Mouse (Mus musculus) brown adipose tissue, adult 24 weeks (tissue): ENCODE results near the gene Gatad2a. TPM values are rescaled to one million over a fixed set of nuclear protein-coding genes. Genes with fewer than 3 reads are reported as not detected.

Source experiments
- H3K27ac ChIP-seq: fragments of 200-500 bp; replicated peaks from 2 replicates; pipeline ENCODE4 v1.5.1; 2012; ENCODE audit warnings: low read depth, mild to moderate bottlenecking, low read length
- H3K4me1 ChIP-seq: fragments of 200-500 bp; 2 replicates; pipeline ENCODE4 v1.6.1; 2012; ENCODE audit warnings: low read length, mixed read lengths; ENCODE audit not compliant: control insufficient read depth, insufficient read depth, insufficient read length
- H3K4me3 ChIP-seq: fragments of 200-500 bp; 2 replicates; pipeline ENCODE4 v1.5.1; 2012; ENCODE audit warnings: low read depth, mild to moderate bottlenecking, low read length, moderate library complexity; ENCODE audit not compliant: insufficient read depth
- polyA plus RNA-seq: library from polyadenylated mRNA; stranded (reverse); fragments of >200 nt; gene quantifications from 2 replicates; pipeline ENCODE4 v1.2.4, GENCODE M21; 2012; ENCODE audit not compliant: missing spikeins, insufficient read depth, insufficient read length

Gene Gatad2a
- polyA plus RNA-seq, 1 experiment, result 35.6 TPM

DNA sequence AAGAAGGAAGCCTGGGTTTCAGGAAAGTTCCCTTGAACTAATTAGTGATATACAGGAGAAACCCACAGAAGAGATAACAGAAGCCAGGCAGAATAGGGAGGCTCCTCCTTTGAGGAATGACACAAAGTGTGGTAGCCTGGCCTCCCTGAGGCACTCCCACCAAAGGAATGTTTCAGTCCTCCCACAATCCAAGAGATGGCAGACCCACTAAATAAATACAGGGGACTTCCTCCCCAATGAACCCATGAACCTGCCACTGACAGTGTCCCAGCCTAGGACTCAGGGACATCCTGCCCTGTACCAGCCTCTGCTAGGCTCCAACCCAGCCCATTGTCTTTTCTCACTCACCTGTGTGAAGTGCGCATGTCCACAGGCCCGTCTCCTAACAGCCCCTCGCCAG lies 60.8 kb downstream of the Gatad2a start:
- H3K27ac ChIP-seq, result no peak overlapping the region
- peaks cover 48% of the 10 kb centered on the region for H3K4me1 ChIP-seq
- H3K4me3 ChIP-seq, result no peak overlapping the region

DNA sequence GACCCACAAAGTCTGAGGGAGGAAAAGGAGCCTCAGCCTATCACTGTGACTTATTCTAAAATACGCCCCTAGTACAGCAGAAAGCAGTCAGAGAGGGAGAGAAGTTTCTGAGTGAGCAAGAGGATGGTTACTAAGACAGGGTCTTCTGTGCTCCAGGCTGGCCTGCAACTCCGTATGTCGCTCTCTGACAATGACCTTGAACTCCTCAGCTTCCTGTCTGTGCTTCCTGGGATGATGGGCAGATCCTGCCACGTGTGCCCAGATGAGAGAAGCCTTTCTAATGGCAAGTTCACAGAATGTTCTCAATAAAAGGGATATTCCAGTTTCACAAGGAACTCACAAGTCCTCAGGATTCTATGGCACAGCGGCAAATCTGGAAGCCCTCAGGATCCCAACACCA lies 61.6 kb downstream of the Gatad2a start:
- H3K4me1 ChIP-seq, result peaks cover 40% of the 10 kb centered on the region
- no peak overlapping the region for H3K4me3 ChIP-seq
- no peak overlapping the region for H3K27ac ChIP-seq

DNA sequence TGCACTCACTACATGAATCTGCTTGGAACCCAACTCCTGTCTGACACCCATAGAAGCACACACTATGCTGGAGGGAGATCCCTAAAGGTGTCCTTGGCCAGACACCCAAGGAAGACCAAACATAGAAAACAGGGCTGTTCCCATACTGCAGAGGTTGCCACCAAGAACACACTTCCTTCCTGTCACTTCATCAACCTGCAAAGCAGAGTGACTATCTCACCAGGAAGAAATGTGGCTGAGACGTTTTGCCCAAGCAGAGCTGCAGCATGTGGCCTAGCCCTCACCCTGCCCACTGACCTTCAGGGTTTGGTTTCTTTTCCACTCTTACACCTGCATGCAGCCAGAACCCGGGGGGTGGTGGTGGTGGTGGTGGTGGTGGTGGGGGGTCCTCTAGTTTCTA lies 62.4 kb downstream of the Gatad2a start:
- Histone ChIP-seq H3K4me1 (peaks cover 35% of the 10 kb centered on the region), H3K27ac (no peak overlapping the region), H3K4me3 (no peak overlapping the region)

DNA sequence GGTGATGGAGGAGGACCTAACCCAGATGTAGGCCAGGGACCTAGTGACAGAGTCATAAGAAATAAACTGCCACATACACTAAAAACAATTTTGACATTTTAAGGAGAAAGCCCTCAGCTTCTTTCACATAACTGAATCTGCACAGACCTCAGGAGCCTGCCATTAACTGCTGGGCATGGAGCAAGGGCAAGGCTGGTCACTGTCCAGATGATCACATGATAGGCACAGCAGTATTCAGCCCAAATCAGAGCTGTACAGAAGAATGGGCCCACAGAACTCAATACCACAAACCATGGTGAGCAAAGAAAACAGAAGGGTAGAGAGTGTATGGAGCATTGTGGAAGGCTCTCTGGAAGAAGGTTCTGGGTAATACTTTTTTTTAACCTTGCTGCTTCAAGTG lies 69.3 kb downstream of the Gatad2a start:
- Histone ChIP-seq H3K4me3 (no peak overlapping the region), H3K27ac (no peak overlapping the region), H3K4me1 (no peaks in the 10 kb centered on the region; the same call in 1 of the 2 replicates)

DNA sequence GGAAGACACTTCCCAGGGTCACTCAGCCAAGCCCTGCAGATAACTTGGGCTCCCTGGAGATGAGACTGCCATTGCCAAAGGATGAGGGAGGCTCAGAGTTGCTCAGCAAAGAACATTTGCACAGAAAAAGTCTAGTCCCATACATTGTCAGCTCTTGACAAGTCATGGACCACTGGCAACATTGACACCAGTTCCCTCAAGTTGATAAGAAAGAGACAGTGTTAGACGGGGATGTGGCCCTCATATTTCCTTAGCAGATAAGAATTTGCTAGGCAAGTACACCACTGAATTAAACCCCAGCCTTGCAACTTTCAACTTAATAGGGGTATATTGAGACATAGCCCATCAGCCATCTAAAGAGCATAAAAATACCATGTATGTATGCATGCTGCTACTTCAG lies 72.2 kb downstream of the Gatad2a start:
- H3K4me1 ChIP-seq, result peaks cover 8% of the 10 kb centered on the region
- no peak overlapping the region for H3K27ac ChIP-seq
- no peak overlapping the region for H3K4me3 ChIP-seq

DNA sequence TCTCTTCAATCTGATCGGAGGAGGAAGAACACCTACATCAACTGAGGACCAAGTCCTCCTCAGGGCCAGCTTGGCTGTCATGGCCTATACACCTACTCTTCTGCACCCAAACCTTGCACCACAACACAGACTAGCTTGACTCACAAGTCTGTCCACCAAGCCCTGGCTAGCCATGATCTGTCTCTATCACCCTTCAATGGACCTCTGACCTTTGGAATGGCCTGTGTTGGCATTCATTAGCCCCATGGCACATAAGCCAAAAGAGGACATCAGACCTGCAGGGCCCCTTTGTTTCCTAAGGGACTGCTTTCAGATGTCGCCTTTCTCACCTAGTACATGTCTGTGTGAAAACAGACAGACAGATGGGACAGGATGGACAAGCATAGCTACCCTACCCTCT lies 75.0 kb downstream of the Gatad2a start:
- H3K4me1 ChIP-seq, result peaks cover 8% of the 10 kb centered on the region
- no peak overlapping the region for H3K4me3 ChIP-seq
- H3K27ac ChIP-seq, result peak overlapping the region; percentile 11; the same call in 1 of the 2 replicates

DNA sequence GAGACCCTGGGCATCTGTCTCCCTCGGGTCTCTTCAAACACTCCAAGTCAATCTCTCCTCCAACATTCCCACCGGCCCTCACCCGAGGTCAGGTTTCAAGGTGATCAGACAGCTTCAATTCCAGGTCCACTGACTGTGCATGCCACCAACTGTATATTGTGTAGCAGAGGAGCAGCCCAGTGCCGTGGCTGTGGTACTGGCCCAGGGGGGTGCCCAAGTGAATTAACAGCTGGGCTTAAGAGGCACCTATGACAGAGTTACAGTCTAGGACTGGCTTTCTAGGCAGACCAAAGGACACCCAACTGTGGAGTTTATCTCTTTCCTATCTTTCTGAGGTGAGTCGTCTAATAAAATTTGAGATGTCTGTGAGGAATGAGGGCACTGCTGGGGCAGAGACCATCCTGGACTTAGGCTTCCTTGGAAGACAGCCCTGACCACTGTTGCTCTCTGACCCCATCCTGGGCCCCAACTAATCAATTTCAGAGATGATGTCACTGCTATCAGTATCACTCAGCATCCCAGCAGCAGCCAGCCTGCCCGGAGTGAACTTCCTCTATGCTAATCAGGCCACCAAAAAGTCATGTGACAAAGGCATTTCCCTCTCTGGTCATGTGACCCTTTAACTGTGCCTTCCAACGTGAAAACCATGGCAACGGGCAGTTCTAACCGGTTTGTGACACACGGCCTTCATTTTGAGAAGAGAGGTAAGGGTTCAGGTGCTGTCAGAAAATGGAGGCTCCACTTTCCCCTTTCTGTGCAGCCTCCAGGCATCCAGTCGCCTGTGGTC lies 76.1 kb downstream of the Gatad2a start:
- Histone ChIP-seq H3K4me3 (0 out of 2 replicates have a peak overlapping the region, but pooled peaks have one; percentile 24), H3K4me1 (peaks cover 8% of the 10 kb centered on the region), H3K27ac (peak overlapping the region; percentile 67)

DNA sequence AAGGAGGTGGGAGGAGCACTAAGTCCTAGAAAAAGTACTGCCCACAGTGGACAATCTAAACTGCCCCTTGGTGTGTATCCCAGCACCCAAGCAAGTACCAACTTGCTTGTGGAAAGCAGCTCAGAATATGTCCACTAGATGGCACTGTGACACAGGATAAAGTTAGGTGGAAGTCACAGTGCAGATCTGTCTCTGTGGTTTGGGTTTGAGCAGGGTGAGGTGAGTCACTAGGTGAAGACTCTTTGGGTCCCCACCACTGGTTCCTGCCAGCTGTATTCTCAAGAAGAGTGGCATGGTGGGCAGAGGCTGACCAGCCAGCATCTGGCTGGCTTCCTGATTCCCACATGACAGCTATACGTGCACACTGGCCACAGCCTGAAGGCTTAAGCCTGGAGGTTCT lies 77.2 kb downstream of the Gatad2a start:
- no peak overlapping the region for H3K4me3 ChIP-seq
- H3K27ac ChIP-seq, result no peak overlapping the region
- peaks cover 8% of the 10 kb centered on the region for H3K4me1 ChIP-seq

DNA sequence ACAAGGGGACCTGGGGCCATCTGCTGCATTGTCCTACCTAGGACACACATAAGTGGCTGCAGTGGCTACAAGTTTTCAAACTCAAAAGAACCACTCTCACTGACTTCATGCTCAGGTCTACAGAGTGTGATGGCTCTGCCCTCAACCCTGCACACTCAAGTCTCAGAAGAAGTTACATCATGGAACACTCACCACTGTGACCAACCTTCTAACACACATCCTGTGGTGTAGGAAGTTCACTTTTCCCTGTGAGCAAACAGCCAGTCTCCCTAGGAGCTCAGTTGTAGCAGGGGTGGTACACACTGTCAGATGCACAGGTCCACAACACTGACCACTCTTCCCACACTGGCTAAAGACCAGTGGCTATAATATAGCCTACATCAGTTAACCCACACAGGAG lies 77.7 kb downstream of the Gatad2a start:
- H3K4me1 ChIP-seq, result peaks cover 8% of the 10 kb centered on the region
- no peak overlapping the region for H3K27ac ChIP-seq
- no peak overlapping the region for H3K4me3 ChIP-seq

DNA sequence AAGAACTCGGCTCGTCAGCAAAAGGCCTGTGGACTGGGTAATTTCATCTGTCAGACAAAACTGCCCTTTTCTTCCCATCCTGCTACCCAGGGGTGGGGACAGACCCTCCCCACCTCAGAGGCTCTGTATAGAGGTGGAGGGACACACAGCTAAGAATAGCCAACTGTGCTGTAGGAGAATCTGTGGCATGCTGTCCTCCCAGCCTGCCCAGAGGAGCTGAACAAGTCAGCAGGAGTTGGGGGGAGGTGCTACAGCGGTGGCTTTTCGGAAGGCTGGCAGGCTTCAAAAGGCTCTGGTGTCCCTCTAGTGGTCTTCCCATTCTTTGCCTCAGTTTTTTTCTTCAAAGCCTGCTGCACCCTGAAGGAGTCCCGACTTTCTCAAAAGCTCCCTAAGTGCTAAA lies 80.4 kb downstream of the Gatad2a start:
- no peak overlapping the region for H3K27ac ChIP-seq
- peaks cover 4% of the 10 kb centered on the region for H3K4me1 ChIP-seq
- H3K4me3 ChIP-seq, result no peak overlapping the region

DNA sequence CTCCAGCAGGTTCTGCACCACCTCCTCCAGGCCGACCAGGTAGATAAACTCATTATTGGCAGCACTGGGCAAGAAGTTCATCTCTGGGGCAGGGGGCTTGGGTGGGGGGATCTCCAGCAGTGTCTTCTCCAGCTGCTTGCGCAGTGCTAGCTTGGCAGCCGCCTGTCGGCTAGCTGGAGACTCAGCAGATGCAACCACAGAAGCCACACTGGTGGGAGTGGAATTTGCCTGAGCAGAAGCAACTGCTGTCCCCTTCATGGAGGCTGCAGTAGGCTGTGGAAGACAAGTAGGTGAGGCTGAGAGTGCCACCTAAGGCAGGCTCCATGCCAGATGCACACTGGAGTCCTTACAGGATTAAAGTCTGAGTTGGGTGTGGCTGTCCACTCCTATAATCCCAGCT lies 81.7 kb downstream of the Gatad2a start:
- Histone ChIP-seq H3K4me3 (no peak overlapping the region), H3K27ac (no peak overlapping the region)

DNA sequence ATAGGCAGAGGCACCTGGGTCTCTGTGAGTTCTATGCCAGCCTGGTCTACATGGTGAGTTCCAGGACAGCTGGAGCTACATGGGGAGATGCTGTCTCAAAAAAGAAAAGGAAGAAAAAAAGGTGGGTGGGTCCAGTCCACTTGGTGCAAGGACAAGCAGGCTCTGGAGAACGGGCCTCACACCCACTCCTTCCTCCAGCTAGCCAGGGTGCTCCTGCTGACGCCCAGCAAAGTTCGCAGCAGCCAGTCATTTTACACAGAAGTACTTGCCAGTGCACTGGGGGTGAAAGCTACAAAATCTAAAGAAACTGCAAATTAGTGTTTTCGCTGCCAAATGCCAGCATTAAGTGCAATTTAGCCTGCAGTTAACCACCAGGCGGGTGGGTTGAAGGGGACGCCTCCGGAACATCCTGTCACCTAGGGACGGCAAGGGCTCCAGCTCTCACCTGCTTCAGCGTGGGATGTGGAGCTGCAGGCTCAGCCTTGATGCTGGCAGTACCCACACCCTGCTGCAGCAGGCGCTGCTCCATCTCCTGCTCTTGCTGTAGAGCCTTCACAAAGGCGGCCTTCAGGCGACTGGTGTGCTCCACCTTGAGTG lies 83.6 kb downstream of the Gatad2a start:
- Histone ChIP-seq H3K27ac (no peak overlapping the region), H3K4me3 (no peak overlapping the region), H3K4me1 (no peaks in the 10 kb centered on the region)

More for the DNA sequence above, 81.7 kb downstream of the Gatad2a start:
- H3K4me1 ChIP-seq, result no peaks in the 10 kb centered on the region

DNA sequence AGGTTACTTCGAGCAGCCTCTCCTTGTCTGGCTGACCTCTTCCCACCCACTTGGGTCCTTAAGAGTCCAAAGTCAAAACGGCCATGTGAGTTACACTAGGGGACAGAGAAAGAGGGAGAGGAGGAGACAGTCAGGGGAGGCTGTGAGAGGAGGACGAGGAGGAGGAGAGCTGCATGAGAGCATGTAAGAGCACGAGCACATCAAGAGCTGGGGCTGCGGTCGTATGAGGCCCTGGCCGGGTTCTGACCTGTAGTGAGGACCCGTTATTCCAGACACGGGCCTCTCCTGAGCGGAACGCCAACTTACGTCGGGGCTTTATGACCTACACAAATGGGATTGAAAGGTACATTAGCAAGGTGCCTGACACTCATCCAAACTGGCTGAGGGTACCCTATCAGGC lies 84.3 kb downstream of the Gatad2a start:
- no peak overlapping the region for H3K4me3 ChIP-seq
- no peak overlapping the region for H3K27ac ChIP-seq
- H3K4me1 ChIP-seq, result no peaks in the 10 kb centered on the region

DNA sequence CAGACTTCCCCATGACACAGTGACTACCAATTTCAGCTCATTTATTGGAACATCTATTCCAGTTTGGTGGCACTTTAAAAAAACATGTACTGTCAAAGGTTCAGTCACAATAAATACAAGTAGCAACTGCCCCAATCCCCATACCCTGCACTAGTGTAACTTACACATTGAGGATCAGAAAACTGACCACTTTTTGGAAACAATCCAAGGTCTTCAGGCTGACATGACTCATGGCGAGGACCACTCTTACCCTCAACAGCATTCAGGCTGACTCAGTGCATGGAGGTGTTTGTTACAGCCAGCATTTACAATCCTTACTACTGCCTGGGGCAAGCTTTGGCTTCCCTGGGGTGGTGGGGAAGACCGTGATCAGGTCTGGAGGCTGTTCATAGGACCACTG lies 89.1 kb downstream of the Gatad2a start:
- H3K27ac ChIP-seq, result no peak overlapping the region
- H3K4me1 ChIP-seq, result peaks cover 4% of the 10 kb centered on the region
- no peak overlapping the region for H3K4me3 ChIP-seq

DNA sequence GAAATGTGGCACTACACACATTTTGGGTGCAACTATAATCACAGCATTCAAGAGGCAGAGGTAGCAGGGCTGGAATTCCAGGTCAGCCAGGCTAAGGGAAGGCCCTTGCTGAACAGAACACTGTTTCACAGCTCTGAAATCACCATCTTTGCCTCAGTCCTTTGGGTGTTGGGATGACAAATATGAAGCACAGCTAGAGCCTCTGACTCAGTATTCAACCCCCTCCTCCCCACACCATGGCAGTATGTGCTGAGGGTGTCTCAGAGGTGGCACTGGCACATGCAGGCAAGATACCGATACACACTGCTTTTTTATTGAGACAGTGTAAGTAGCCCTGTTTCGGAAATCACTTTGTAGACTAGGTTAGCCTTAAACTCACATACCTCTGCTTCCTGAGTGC lies 89.9 kb downstream of the Gatad2a start:
- H3K4me1 ChIP-seq, result peaks cover 6% of the 10 kb centered on the region
- H3K4me3 ChIP-seq, result no peak overlapping the region
- H3K27ac ChIP-seq, result no peak overlapping the region

DNA sequence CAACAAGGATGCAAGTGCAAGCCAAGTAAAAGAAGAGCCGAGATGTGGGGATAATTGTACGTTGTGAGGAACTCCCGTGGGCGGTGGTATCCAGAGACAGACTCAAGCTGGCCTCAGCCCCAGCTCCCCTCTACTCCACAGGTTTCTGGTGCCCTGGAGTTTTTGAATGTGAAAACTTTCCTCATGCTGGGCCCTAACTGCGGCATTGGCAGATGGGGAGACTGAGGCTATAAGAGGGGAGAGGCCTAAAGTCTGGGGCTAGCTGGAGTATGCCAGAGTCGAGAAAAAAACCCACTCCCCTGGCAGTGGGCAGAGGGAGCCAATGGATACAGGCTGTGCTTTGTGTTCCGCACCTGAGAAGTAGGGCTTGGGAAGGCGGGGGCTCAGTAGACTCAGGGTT lies 92.1 kb downstream of the Gatad2a start:
- H3K27ac ChIP-seq, result no peak overlapping the region
- H3K4me1 ChIP-seq, result peaks cover 6% of the 10 kb centered on the region
- no peak overlapping the region for H3K4me3 ChIP-seq
